Mouse (Mus musculus) urinary bladder, postnatal 0 days (tissue): ENCODE results near the gene Dnal4. TPM values are rescaled to one million over a fixed set of nuclear protein-coding genes. Genes with fewer than 3 reads are reported as not detected.

Experiments
- polyA plus RNA-seq: library from polyadenylated mRNA; unstranded; fragments of >200 nt; fragmentation: Nextera tagmentation; extraction: Ambion mirVana; gene quantifications from 2 replicates; pipeline ENCODE4 v1.2.1, GENCODE M21; 2015

Dnal4 gene
- 37.7 and 38.3 TPM in 2 replicates for polyA plus RNA-seq

DNA sequence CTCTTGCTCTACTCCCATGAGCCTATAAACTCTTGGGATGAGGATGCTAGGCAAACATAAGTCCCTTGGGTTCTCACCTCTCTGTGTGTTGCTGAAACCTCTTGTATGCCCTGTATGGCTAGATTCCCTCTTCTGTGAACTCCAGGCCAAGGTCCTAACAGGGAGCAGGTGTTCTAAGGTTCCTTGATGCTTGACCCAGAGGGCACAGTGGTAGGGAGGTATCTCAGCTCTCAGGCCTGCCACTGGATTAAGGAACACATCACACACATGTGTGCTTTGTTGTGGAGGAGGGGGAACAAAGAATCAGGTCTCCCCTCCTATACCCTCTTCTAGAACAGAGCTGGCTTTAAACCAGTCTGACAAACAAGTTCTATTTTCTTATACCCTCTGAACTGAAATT is at the start of gene Dnal4:
Gene Dnal4 (minus strand): TSS at position 101 of the 400 bp plus-strand sequence.

GRCm38 (mm10) chr15:79804352-79805071 is 26.9 kb upstream of the Dnal4 start, which contains the start of gene Nptxr:
Gene Nptxr (minus strand): TSS chr15:79804766.

DNA sequence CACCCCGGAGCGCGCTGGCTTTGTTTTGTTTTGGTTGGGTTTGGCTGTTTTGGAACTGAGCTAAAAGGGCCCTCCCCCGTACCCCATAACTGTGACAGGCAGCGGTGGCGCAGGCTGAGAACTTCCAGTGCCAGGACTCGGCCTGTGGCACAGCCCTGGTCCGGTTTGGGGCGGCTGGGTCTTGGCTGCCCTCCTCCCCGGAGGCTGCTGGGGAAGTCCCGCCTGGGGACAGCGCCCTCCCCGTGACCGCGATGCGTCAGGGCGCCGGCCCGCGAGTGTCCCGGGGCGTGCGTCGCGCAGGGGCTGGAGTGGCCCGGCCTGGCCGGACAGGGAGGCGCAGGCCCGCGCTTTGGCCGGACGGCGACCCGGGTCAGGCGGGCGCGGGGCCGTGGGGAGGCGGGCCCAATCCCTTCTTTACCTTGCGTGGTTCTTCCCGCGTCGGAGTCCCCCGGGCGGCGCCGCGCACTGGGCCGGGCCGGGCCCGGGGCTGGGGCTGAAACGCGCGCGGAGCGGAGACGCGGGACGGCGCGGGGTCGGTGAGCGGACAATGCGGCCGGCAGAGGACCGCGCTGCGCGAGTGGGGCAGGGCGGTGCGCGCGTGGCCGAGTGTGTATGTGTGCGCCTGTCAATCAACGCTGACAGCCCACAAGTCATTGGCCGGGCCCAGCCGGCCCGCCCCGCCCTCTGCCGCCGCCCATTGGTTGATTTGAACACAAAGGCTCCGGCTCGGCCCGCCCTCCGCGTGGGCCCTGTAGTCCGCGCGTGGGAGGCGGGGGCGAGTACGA is 35.5 kb downstream of the Dnal4 start, which contains the start of gene Sun2:
Gene Sun2 (minus strand): TSS at position 616 of the 785 bp plus-strand sequence.

Other genes with a start within 250 kb of the Dnal4 start
- 18.3 and 22.5 TPM in 2 replicates for gene Ddx17, start 231.1 kb downstream of the Dnal4 start, polyA plus RNA-seq
- 2.2 and 2.4 TPM in 2 replicates for gene Dmc1, start 172.7 kb downstream of the Dnal4 start, polyA plus RNA-seq
- 0.33 and 0.59 TPM in 2 replicates for gene Fam227a, start 118.9 kb downstream of the Dnal4 start, polyA plus RNA-seq
- gene Cby1, start 118.7 kb downstream of the Dnal4 start, polyA plus RNA-seq: 25.8 and 26.8 TPM in 2 replicates
- 165 and 179 TPM in 2 replicates for gene Tomm22, start 107.0 kb downstream of the Dnal4 start, polyA plus RNA-seq
- gene Josd1, start 89.9 kb downstream of the Dnal4 start, polyA plus RNA-seq: 13.3 and 13.7 TPM in 2 replicates
- gene Gtpbp1, start 87.0 kb downstream of the Dnal4 start, polyA plus RNA-seq: 19.3 and 20.0 TPM in 2 replicates
- 5.7 and 6.0 TPM in 2 replicates for gene Sun2, start 35.3 kb downstream of the Dnal4 start, polyA plus RNA-seq
- gene Nptxr, start 26.9 kb upstream of the Dnal4 start, polyA plus RNA-seq: 3.2 and 3.3 TPM in 2 replicates
- gene Npcd, start 56.4 kb upstream of the Dnal4 start, polyA plus RNA-seq: 0.22 and 0.82 TPM in 2 replicates
- gene Cbx6, start 56.8 kb upstream of the Dnal4 start, polyA plus RNA-seq: 43.3 and 46.2 TPM in 2 replicates
- 15.2 and 15.6 TPM in 2 replicates for gene Apobec3, start 113.8 kb upstream of the Dnal4 start, polyA plus RNA-seq
- 2.6 and 3.3 TPM in 2 replicates for gene Cbx7, start 193.3 kb upstream of the Dnal4 start, polyA plus RNA-seq
- gene Pdgfb, start 237.1 kb upstream of the Dnal4 start, polyA plus RNA-seq: 1.6 and 1.8 TPM in 2 replicates